Mouse (Mus musculus) bone marrow, adult 2 months (tissue): ENCODE results near the gene Mest.

Experiments used
- CTCF ChIP-seq: fragments of 200-500 bp; IDR thresholded peaks from 2 replicates; pipeline ENCODE4 v1.5.1; 2011; ENCODE audit warnings: low read length, control low read depth; ENCODE audit not compliant: control insufficient read depth, insufficient read depth
- POLR2A ChIP-seq: fragments of 200-500 bp; IDR thresholded peaks from 2 replicates; pipeline ENCODE4 v1.6.1; 2011; ENCODE audit warnings: low read depth, mild to moderate bottlenecking, control low read depth, low read length, borderline replicate concordance; ENCODE audit not compliant: control insufficient read depth

DNA sequence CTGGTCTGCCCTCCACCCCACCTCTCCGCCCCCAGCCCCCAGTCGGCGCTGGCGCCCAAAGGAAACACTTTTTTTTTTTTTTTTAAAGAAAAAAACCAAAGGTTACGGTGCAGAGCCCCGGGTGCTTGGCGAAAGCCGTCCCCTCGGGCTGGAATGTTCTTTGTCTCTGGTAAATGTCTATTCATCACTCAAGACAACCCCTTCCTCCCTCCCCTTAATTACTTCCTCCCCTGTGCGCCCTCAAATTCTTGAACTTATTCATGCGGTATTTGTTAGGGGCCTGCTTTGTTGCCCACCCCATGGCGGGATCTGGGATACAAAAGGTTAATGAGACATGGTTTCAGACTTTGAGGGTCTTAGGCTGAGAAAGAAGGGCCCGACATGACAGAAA is 13.0 kb downstream of the Mest start:
- no peak for TF ChIP-seq POLR2A
- TF ChIP-seq CTCF: no peak
